Mouse (Mus musculus): ENCODE measurements around the gene Ints4.

DNA sequence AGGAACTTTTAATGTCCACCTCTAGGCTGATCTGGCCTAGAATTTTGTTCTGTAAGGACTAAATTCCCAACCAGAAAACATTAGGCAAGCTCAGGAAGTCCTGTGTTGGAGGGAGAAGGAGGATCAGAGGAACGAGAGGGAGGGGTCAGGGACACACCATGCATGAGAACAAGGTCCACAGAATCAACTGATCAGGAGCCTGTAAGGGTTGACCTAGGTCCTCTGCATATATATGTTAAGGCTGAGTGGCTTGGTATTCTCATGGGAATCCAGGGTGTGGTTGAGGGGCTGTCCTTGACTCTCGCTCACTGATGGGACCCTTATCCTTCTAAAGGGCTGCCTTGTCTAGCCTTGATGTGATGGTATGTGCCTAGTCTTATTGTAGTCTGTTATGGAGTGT is 82.8 kb downstream of the Ints4 start:
- no peak for TF ChIP-seq CTCF (IDR thresholded peaks at IDR 0.05; ENCODE audit: control insufficient read depth, insufficient read depth, low read length)
- TF ChIP-seq POLR2A (IDR thresholded peaks at IDR 0.05; ENCODE audit: borderline replicate concordance, control insufficient read depth, low read depth, low read length): no peak
